Mouse (Mus musculus): ENCODE results near the gene Scfd2. TPM values are rescaled to one million over a fixed set of nuclear protein-coding genes. Genes with fewer than 3 reads are reported as not detected.

Scfd2 gene
- polyA plus RNA-seq (2021; fragmentation: Nextera tagmentation), result 19.9 and 24.2 TPM in 2 replicates
- long read RNA-seq, experiment 1, transcript Scfd2-201 (9 exons, 3,672 nt), result major isoform, 21 of 36 reads
- long read RNA-seq, experiment 1, partial matches to known transcripts, result 5 of 36 reads
- long read RNA-seq, experiment 1, other reads (novel, unspliced or antisense), result 6 of 36 reads
- long read RNA-seq, experiment 2, transcript Scfd2-201 (9 exons, 3,672 nt), result major isoform, 75 of 99 reads
- long read RNA-seq, experiment 2, transcript Scfd2-204 (3 exons, 2,144 nt), result minor isoform, 8 of 99 reads
- long read RNA-seq, experiment 2, transcript Scfd2-208 (5 exons, 3,834 nt), result minor isoform, 9 of 99 reads
- long read RNA-seq, experiment 2, partial matches to known transcripts, result 2 of 99 reads
- long read RNA-seq, experiment 2, other reads (novel, unspliced or antisense), result 5 of 99 reads

GRCm38 (mm10) chr5:74531630-74532280 is at the start of gene Scfd2:
Gene Scfd2 (minus strand): TSS chr5:74531759.

GRCm38 (mm10) chr5:74535240-74536021 is 3.9 kb upstream of the Scfd2 start, which contains the start of gene Fip1l1:
Gene Fip1l1 (plus strand): TSS chr5:74535449.

GRCm38 (mm10) chr5:74194841-74195613 is 336.5 kb downstream of the Scfd2 start, which contains the start of gene Rasl11b:
Gene Rasl11b (plus strand): TSS chr5:74195286.

Other genes starting within 250 kb of the Scfd2 start
- gene Fip1l1, start 3.7 kb upstream of the Scfd2 start, polyA plus RNA-seq (2021; fragmentation: Nextera tagmentation), result 36.6 and 40.3 TPM in 2 replicates
- 8.6 and 9.2 TPM in 2 replicates for gene Lnx1, start 171.2 kb upstream of the Scfd2 start, polyA plus RNA-seq (2021; fragmentation: Nextera tagmentation)

Measured in layer of hippocampus, adult 6 months (tissue).